Mouse (Mus musculus) heart, postnatal 0 days (tissue): ENCODE data around the gene Sult1a1.

Experiments used
- CTCF ChIP-seq: IDR thresholded peaks from 2 replicates; pipeline ENCODE4 v1.5.1; 2016; ENCODE audit warnings: antibody characterized with exemption, control low read depth, low read depth
- EP300 ChIP-seq: IDR thresholded peaks from 2 replicates; pipeline ENCODE4 v1.6.1; 2016; ENCODE audit warnings: antibody characterized with exemption, low read depth

- TF ChIP-seq EP300 (no peak), CTCF (no peak)
Observed at GRCm38 (mm10) chr7:126689021-126689420, 12.8 kb upstream of the Sult1a1 start.
